Mouse (Mus musculus) stomach, postnatal 0 days (tissue): Measurements from ENCODE around the gene Tex2. TPM values are rescaled to one million over a fixed set of nuclear protein-coding genes. Genes with fewer than 3 reads are reported as not detected.

Source experiments
- ATAC-seq: fragments of 200-750 bp; cut with Nextera tagmentation; 2 replicates; pipeline ENCODE4 v1.8.0; 2017; ENCODE audit not compliant: low FRiP score, low TSS enrichment
- DNase-seq: peaks from one replicate; pipeline ENCODE4 v3.0.0-alpha.2; 2016; ENCODE audit warnings: low spot score
- H3K27ac ChIP-seq: fragments of 300-500 bp; sonication (generic); replicated peaks from 2 replicates; pipeline ENCODE4 v1.5.1; 2014; ENCODE audit warnings: mild to moderate bottlenecking, control low read depth
- H3K27me3 ChIP-seq: fragments of 300-500 bp; sonication (generic); 2 replicates; pipeline ENCODE4 v1.6.1; 2014; ENCODE audit warnings: low read length; ENCODE audit not compliant: control insufficient read depth, insufficient read depth
- H3K36me3 ChIP-seq: fragments of 300-500 bp; sonication (generic); 2 replicates; pipeline ENCODE4 v1.6.1; 2014; ENCODE audit warnings: low read length, mixed read lengths; ENCODE audit not compliant: control insufficient read depth, insufficient read depth
- H3K4me1 ChIP-seq: fragments of 300-500 bp; sonication (generic); replicated peaks from 2 replicates; pipeline ENCODE4 v1.6.1; 2014; ENCODE audit warnings: antibody characterized with exemption; ENCODE audit not compliant: control insufficient read depth, insufficient read depth
- H3K4me2 ChIP-seq: fragments of 300-500 bp; sonication (generic); replicated peaks from 2 replicates; pipeline ENCODE4 v1.6.1; 2014; ENCODE audit warnings: low read depth, mild to moderate bottlenecking, control low read depth, moderate library complexity
- H3K4me3 ChIP-seq: fragments of 300-500 bp; sonication (generic); 2 replicates; pipeline ENCODE4 v1.5.1; 2014; ENCODE audit warnings: low read depth, low read length, control low read depth
- H3K9ac ChIP-seq: fragments of 300-500 bp; sonication (generic); 2 replicates; pipeline ENCODE4 v1.6.1; 2014; ENCODE audit warnings: mild to moderate bottlenecking, low read length, control low read depth, mixed read lengths
- H3K9me3 ChIP-seq: fragments of 300-500 bp; sonication (generic); 2 replicates; pipeline ENCODE4 v1.6.1; 2016; ENCODE audit warnings: low read length; ENCODE audit not compliant: control insufficient read depth
- CTCF ChIP-seq: IDR thresholded peaks from 2 replicates; pipeline ENCODE4 v1.5.1; 2016; ENCODE audit warnings: antibody characterized with exemption, low read depth, mild to moderate bottlenecking, moderate library complexity
- EP300 ChIP-seq: optimal IDR thresholded peaks from 2 replicates; pipeline ENCODE3; 2016; ENCODE audit warnings: antibody characterized with exemption
- WGBS: fragments of 180-500 bp; shearing (Covaris S2); extraction: QIAGEN DNeasy Blood & Tissue Kit; methylation state at CpG from one replicate; pipeline ENCODE4 v1.1.7; 2014; 5-methylcytosine and 5-hydroxymethylcytosine counted together
- polyA plus RNA-seq: library from polyadenylated mRNA; unstranded; fragments of >200 nt; fragmentation: Nextera tagmentation; extraction: Ambion mirVana; gene quantifications from 2 replicates; pipeline ENCODE4 v1.2.1, GENCODE M21; 2015

The Tex2 gene
- polyA plus RNA-seq, 1 experiment from 2014 or later, result 11.6 TPM

DNA sequence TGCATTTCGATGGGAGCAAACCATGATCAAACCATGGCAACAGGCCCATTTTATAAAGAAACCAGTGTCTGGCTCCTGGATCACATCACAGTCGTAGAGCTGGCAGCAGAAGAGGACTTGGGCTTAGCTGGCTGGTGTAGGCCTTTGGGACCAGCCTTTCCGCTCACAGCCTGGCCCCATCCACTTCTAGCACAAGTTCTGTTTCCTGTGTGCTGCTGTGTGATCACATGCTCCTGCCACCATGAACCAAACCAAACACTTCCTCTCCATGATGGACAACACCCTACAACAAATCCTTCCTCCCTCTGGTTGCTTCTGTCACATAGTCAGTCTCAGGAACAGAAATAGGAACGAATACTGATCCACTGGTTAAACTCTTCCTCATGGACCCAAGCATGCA lies 50.5 kb downstream of the Tex2 start:
- Histone ChIP-seq H3K9me3 (no peaks in the 10 kb centered on the region), H3K9ac (no peak overlapping the region), H3K4me1 (no peaks in the 10 kb centered on the region), H3K27ac (no peak overlapping the region), H3K4me2 (no peak overlapping the region), H3K36me3 (peaks cover 3% of the 10 kb centered on the region; the same call in 1 of the 2 replicates), H3K27me3 (no peaks in the 10 kb centered on the region), H3K4me3 (no peak overlapping the region)
- no peak for ATAC-seq
- WGBS, result 74% methylated on average over 4 of the region's 4 CpGs
- DNase-seq, result no peak
- no peak for TF ChIP-seq CTCF
- no peak for TF ChIP-seq EP300

DNA sequence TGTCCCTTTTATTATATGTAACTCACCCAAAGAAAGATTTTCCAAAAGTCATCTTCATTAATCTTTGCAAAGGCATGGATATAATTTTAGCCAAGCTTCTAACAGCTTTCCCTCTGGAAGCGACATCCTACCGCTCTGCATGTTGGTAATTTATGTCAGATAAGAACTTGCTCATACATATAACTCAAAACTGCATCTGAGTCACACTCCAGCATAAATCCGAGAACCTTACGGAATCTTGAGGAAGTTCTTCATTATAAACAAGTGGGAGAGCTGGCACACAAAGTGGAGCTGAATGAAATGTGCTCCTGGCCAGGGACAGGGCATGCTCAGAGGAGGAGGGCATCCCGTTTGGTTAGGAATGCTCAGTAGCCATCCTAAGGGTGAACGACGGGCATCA lies 53.5 kb downstream of the Tex2 start:
- Histone ChIP-seq H3K36me3 (no peaks in the 10 kb centered on the region), H3K4me3 (no peak overlapping the region), H3K4me1 (peaks cover 6% of the 10 kb centered on the region), H3K27me3 (no peaks in the 10 kb centered on the region), H3K27ac (no peak overlapping the region), H3K4me2 (no peak overlapping the region), H3K9me3 (no peaks in the 10 kb centered on the region), H3K9ac (no peak overlapping the region)
- TF ChIP-seq CTCF (no peak), EP300 (no peak)
- WGBS, result 71% methylated on average over 7 of the region's 7 CpGs
- ATAC-seq (no peak), DNase-seq (no peak)

DNA sequence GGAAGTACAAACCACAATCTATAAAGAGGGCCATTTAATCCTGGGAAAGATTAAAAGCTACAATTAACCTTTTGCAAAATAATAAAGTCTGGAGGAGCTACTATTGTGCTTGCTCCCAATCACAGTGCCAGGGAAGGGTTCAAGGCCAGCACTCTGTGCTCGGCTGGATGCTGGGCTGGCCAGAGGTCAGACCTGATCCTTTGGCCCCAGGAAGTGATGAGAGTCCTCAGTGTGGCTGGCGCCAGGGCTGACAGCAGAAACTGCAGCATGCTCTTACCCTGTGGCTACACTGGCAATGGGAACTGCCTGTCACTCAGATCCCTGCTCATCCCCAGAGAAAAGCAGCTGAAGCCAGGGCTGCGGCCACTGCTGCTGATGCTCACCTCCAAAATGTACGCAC lies 55.2 kb downstream of the Tex2 start:
- no peak overlapping the region for H3K4me2 ChIP-seq
- H3K27me3 ChIP-seq, result no peaks in the 10 kb centered on the region
- TF ChIP-seq EP300, result no peak
- TF ChIP-seq CTCF, result no peak
- no peak overlapping the region for H3K9ac ChIP-seq
- no peak overlapping the region for H3K27ac ChIP-seq
- DNase-seq (no peak), ATAC-seq (no peak)
- no peak overlapping the region for H3K4me3 ChIP-seq
- peaks cover 6% of the 10 kb centered on the region for H3K4me1 ChIP-seq
- no peaks in the 10 kb centered on the region for H3K9me3 ChIP-seq
- WGBS, result 73% methylated on average over 4 of the region's 4 CpGs
- H3K36me3 ChIP-seq, result no peaks in the 10 kb centered on the region

DNA sequence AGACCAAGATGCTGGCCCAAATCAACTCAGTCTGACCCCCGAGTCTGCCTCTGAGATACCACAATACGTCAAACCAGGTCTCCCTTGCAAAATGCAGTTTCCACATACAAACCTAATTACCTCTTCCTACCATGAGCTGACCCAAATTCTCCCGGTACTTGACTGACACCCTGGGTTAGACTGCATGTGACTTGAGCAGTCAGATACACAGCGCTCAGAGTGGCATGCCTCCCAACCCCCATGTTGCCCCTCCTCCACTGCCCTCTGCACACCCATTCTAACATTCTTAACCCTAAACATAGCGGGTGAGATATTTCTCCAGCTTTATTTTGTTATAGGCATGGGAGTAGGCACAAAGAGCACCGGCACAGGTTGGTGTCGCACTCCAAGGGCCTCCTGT lies 55.8 kb downstream of the Tex2 start:
- Histone ChIP-seq H3K4me2 (no peak overlapping the region), H3K27me3 (no peaks in the 10 kb centered on the region), H3K9ac (no peak overlapping the region), H3K4me3 (no peak overlapping the region), H3K9me3 (no peaks in the 10 kb centered on the region), H3K4me1 (peaks cover 6% of the 10 kb centered on the region), H3K36me3 (no peaks in the 10 kb centered on the region), H3K27ac (peak overlapping the region; percentile 82; the same call in 1 of the 2 replicates)
- no peak for TF ChIP-seq EP300
- no peak for TF ChIP-seq CTCF
- WGBS, result 68% methylated on average over 7 of the region's 7 CpGs
- ATAC-seq (no peak), DNase-seq (no peak)

DNA sequence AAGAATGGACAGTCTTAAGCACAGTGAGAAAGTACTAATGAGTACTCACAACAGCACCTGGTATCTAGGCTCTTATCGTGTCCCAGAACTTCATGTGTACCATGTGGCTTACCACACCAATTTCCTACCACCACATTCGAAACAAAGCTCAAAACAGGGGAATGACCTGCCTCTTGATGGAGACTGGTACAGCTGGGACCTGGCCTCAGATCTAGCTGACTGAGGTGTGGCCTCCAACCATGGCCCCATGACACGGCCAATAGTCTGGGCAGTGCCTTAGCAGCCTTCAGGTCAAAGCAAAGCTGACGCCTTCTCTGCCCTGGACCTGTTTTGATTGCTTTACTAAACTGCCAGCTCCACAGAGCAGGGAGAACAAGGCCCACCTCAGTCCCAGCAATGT lies 56.5 kb downstream of the Tex2 start:
- Histone ChIP-seq H3K9ac (no peak overlapping the region), H3K27me3 (no peaks in the 10 kb centered on the region), H3K4me3 (no peak overlapping the region), H3K27ac (peak overlapping the region; percentile 82), H3K36me3 (no peaks in the 10 kb centered on the region), H3K9me3 (no peaks in the 10 kb centered on the region), H3K4me2 (no peak overlapping the region), H3K4me1 (peaks cover 6% of the 10 kb centered on the region)
- DNase-seq, result peak; percentile 60
- TF ChIP-seq CTCF, result no peak
- TF ChIP-seq EP300, result no peak
- 54% methylated on average over 4 of the region's 4 CpGs for WGBS
- peak; percentile 85 for ATAC-seq

DNA sequence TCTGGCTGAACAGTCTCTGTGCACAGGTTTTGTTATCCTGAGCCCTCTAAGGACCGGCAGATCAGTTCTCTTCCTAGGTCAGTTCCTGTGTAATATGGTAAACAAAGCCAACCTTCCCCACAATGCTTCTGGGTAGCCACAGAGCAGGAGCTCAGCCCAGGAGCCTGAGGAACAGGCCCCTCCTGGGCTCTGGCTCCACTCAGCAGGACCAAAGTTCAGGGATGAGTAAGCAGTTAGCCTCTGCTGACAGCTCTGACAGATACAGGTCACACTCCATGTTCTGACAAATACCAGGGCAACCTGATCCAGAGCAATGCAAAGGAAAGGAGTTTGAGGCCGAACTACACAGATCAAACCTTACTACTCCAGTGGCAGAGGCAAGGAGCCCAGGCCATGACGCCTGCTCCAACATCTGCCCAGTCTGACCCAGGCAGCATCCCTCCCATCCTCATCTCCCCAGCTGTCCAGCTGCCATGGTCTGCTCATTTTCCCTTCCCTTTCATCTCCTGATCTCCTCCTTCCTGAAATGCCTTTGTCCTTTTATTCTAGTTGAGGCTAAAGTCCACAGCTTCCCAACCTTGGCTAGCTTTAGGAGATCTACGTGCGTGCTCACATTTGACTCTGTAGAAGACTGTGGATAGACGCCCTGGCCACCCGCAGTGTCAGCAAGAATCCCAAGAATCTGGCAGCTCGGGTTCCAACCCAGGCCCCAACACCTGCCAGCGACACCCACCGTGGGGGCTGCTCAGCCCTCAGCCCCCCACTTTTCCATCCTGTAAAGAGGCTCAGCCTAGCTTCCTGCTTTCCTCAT lies 57.2 kb downstream of the Tex2 start:
- DNase-seq (no peak), ATAC-seq (peak; percentile 81)
- Histone ChIP-seq H3K36me3 (no peaks in the 10 kb centered on the region), H3K27me3 (no peaks in the 10 kb centered on the region), H3K4me2 (no peak overlapping the region), H3K9ac (no peak overlapping the region; the same call in 1 of the 2 replicates), H3K9me3 (no peaks in the 10 kb centered on the region), H3K27ac (peak overlapping the region; percentile 82), H3K4me1 (peaks cover 6% of the 10 kb centered on the region), H3K4me3 (no peak overlapping the region)
- TF ChIP-seq EP300, result no peak
- no peak for TF ChIP-seq CTCF
- 37% methylated on average over 10 of the region's 10 CpGs for WGBS
